ENCODE assay signal across 27 mouse cellular contexts in genomic region chr5:90477308-90478140, GRCm38 (mm10). TPM values are rescaled to one million over a fixed set of nuclear protein-coding genes. Genes with fewer than 3 reads are reported as not detected.
DNase-seq lines count a peak whose midpoint lies in the region; ATAC-seq and TF ChIP-seq lines count a peak whose summit lies in the region.
"Had no signal": no experiment of that assay in that cellular context is flagged by ENCODE, and none has a peak within 500 bp of the region (broad histone marks: within the 10 kb centered on the region; RNA-seq: fewer than 3 reads in every experiment).

No protein-coding gene starts in this region.

- TF ChIP-seq EP300 in liver, embryonic 14.5 days (IDR thresholded peaks at IDR 0.05; ENCODE audit: low read depth) = no peak

- H3K4me1 ChIP-seq in liver, adult 2 months (ENCODE audit: control insufficient read depth, insufficient read depth, low read length) = no peaks in the 10 kb centered on the region
- no peaks in the 10 kb centered on the region for H3K4me1 ChIP-seq in liver, embryonic 14.5 days (replicated peaks; ENCODE audit: control insufficient read depth in 2 of 2, insufficient read depth in 2 of 2, low read length in 1 of 2)
- H3K4me1 ChIP-seq: embryonic facial prominence, embryonic 10.5 days; forebrain, embryonic 13.5 days; heart, embryonic 13.5 days; hindbrain, embryonic 13.5 days had no signal

- no peaks in the 10 kb centered on the region for H3K79me2 ChIP-seq in liver, adult 2 months (ENCODE audit: control insufficient read depth, insufficient read depth, low read length)

- no peak for TF ChIP-seq CTCF in liver, adult 2 months (IDR thresholded peaks at IDR 0.05; ENCODE audit: low read depth, low read length)
- TF ChIP-seq CTCF in liver, embryonic 14.5 days (IDR thresholded peaks at IDR 0.05; ENCODE audit: low read depth) = no peak

- peaks cover 23% of the 10 kb centered on the region for H3K36me3 ChIP-seq in liver, adult 2 months (ENCODE audit: control insufficient read depth, insufficient read depth, low read length)
- H3K36me3 ChIP-seq in liver, embryonic 14.5 days (replicated peaks; ENCODE audit: control insufficient read depth, insufficient read depth, low read depth) = no peaks in the 10 kb centered on the region
- H3K36me3 ChIP-seq: embryonic facial prominence, embryonic 10.5 days; heart, embryonic 13.5 days; hindbrain, embryonic 13.5 days had no signal

- no peaks in the 10 kb centered on the region for H3K9me3 ChIP-seq in liver, embryonic 14.5 days (ENCODE audit: control insufficient read depth, low read length)
- H3K9me3 ChIP-seq: embryonic facial prominence, embryonic 10.5 days; forebrain, embryonic 13.5 days; heart, embryonic 13.5 days; hindbrain, embryonic 13.5 days had no signal

- no peak overlapping the region for H3K4me2 ChIP-seq in liver, embryonic 14.5 days (ENCODE audit: low read depth)
- H3K4me2 ChIP-seq: forebrain, embryonic 13.5 days; heart, embryonic 13.5 days; hindbrain, embryonic 13.5 days had no signal

- no peak overlapping the region for H3K4me3 ChIP-seq in liver, adult 2 months (ENCODE audit: insufficient read depth, low read depth, low read length)
- H3K4me3 ChIP-seq in liver, embryonic 14.5 days (ENCODE audit: insufficient read depth in 1 of 2, low read depth in 2 of 2, low read length in 2 of 2) = no peak overlapping the region
- H3K4me3 ChIP-seq: embryonic facial prominence, embryonic 10.5 days; forebrain, embryonic 13.5 days; gastrocnemius, adult 2 months; heart, embryonic 13.5 days; hindbrain, embryonic 13.5 days had no signal

- peak overlapping the region; percentile 40 for H3K27ac ChIP-seq in liver, adult 2 months (replicated peaks; ENCODE audit: insufficient read depth, low read depth, low read length)
- H3K27ac ChIP-seq in liver, embryonic 14.5 days = no peak overlapping the region
- H3K27ac ChIP-seq: embryonic facial prominence, embryonic 10.5 days; forebrain, embryonic 13.5 days; gastrocnemius, adult 2 months; heart, embryonic 13.5 days; hindbrain, embryonic 13.5 days; hindbrain, postnatal 0 days had no signal

- 15% methylated on average over 7 of the region's 7 CpGs for WGBS in liver, adult 2 months
- WGBS in liver, embryonic 14.5 days (ENCODE audit: insufficient replicate concordance) = 39% methylated on average over 7 of the region's 7 CpGs

- H3K9ac ChIP-seq in liver, adult 2 months (ENCODE audit: low read depth, low read length) = no peak overlapping the region
- no peak overlapping the region for H3K9ac ChIP-seq in liver, embryonic 14.5 days (replicated peaks)
- H3K9ac ChIP-seq: forebrain, embryonic 13.5 days; forebrain, postnatal 0 days; heart, embryonic 13.5 days; hindbrain, embryonic 13.5 days had no signal

- no peaks in the 10 kb centered on the region for H3K27me3 ChIP-seq in liver, adult 2 months (ENCODE audit: control insufficient read depth, insufficient read depth, low read length)
- H3K27me3 ChIP-seq in liver, embryonic 14.5 days (ENCODE audit: control insufficient read depth, insufficient read depth, low read length) = no peaks in the 10 kb centered on the region
- H3K27me3 ChIP-seq: forebrain, embryonic 13.5 days; heart, embryonic 13.5 days; hindbrain, embryonic 13.5 days had no signal

- DNase-seq in liver, adult 2 months (ENCODE audit: extremely low read depth, low read depth, low spot score) = peak; percentile 96
- no peak for DNase-seq in liver
- DNase-seq in liver, embryonic 14.5 days (ENCODE audit: low read depth in 3 of 3, low spot score in 3 of 3) = no peak
- no peak for DNase-seq in spleen, postnatal 10 days (ENCODE audit: low spot score in 2 of 2)
- no peak for DNase-seq in kidney, postnatal 25 days
- DNase-seq in T-cell, adult 2 months (ENCODE audit: low spot score) = no peak
- DNase-seq: adrenal gland, postnatal 14 days; cerebellum, adult 11-12 months; cerebellum, adult 9-11 months; cerebellum, postnatal 36 days; forebrain, postnatal 0 days; gastrocnemius, adult 2 months; gastrocnemius, postnatal 25 days; heart, adult 11 months; heart, postnatal 4 days had no signal

- ATAC-seq in liver, embryonic 14.5 days (ENCODE audit: insufficient read depth) = peak; percentile 32
- ATAC-seq in megakaryocyte progenitor cell, adult 5-6 weeks (replicated peaks; ENCODE audit: poor library complexity) = peak; percentile 50
- ATAC-seq: activated CD4-positive, CD25-positive, alpha-beta regulatory T cell, adult 4 months; forebrain, embryonic 13.5 days; forebrain, postnatal 0 days; hindbrain, postnatal 0 days had no signal

- TF ChIP-seq POLR2A in liver, adult 2 months (IDR thresholded peaks at IDR 0.05; ENCODE audit: extremely low read depth, insufficient read depth, low read length) = no peak

RNA-seq across cellular contexts. Expression of gene Afp, which starts 13.0 kb away (rescaled TPM):
- total RNA-seq in liver, adult 2 months (2014; rRNA removed) = 1.3 and 1.9 TPM in 2 replicates
- 0.10 and 0.23 TPM in 2 replicates for polyA plus RNA-seq in liver, adult 2 months (2012; rRNA removed)
- 4,562 and 11,484 TPM in 2 replicates for polyA plus RNA-seq in liver, embryonic 14.5 days (2012; rRNA removed)
- polyA plus RNA-seq in liver, embryonic 14.5 days (2014; fragmentation: Nextera tagmentation; extraction: Ambion mirVana) = 8,021 and 8,530 TPM in 2 replicates
- total RNA-seq in megakaryocyte progenitor cell, adult 5-6 weeks (2015) = 1.1 and 1.2 TPM in 2 replicates
- 0.21 and 1.3 TPM in 2 replicates for total RNA-seq in megakaryocyte progenitor cell, adult 5-6 weeks (2017)
- total RNA-seq: adrenal gland, adult 18-20 months; forebrain, postnatal 0 days; gastrocnemius, adult 2 months; gastrocnemius, postnatal 25 days had no signal

RNA-seq across cellular contexts. Expression of gene Alb, which starts 16.8 kb away (rescaled TPM):
- total RNA-seq in liver, adult 2 months (2014; rRNA removed) = 64,755 and 74,209 TPM in 2 replicates
- polyA plus RNA-seq in liver, adult 2 months (2012; rRNA removed) = 38,500 and 40,596 TPM in 2 replicates
- 9,059 and 10,825 TPM in 2 replicates for polyA plus RNA-seq in liver, embryonic 14.5 days (2012; rRNA removed)
- polyA plus RNA-seq in liver, embryonic 14.5 days (2014; fragmentation: Nextera tagmentation; extraction: Ambion mirVana) = 3,181 and 3,484 TPM in 2 replicates
- not detected in 2 replicates for total RNA-seq in megakaryocyte progenitor cell, adult 5-6 weeks (2015)
- not detected in 2 replicates for total RNA-seq in megakaryocyte progenitor cell, adult 5-6 weeks (2017)
- total RNA-seq: forebrain, postnatal 0 days; MEL had no signal
- polyA plus RNA-seq: activated CD4-positive, CD25-positive, alpha-beta regulatory T cell, adult 4 months; C2C12; embryonic facial prominence, embryonic 10.5 days; forebrain, embryonic 13.5 days; forebrain, postnatal 0 days; hindbrain, postnatal 0 days had no signal

RNA-seq across cellular contexts. Expression of gene Afm, which starts 41.2 kb away (rescaled TPM):
- 233 and 234 TPM in 2 replicates for total RNA-seq in liver, adult 2 months (2014; rRNA removed)
- 108 and 116 TPM in 2 replicates for polyA plus RNA-seq in liver, adult 2 months (2012; rRNA removed)
- polyA plus RNA-seq in liver, embryonic 14.5 days (2012; rRNA removed) = 8.9 and 11.1 TPM in 2 replicates
- polyA plus RNA-seq in liver, embryonic 14.5 days (2014; fragmentation: Nextera tagmentation; extraction: Ambion mirVana) = 16.8 and 19.0 TPM in 2 replicates
- not detected in 2 replicates for total RNA-seq in megakaryocyte progenitor cell, adult 5-6 weeks (2015)
- total RNA-seq in megakaryocyte progenitor cell, adult 5-6 weeks (2017) = not detected in 2 replicates
- total RNA-seq: forebrain, postnatal 0 days; gastrocnemius, adult 2 months; gastrocnemius, postnatal 25 days; heart, postnatal 4 days; hindbrain, postnatal 0 days; MEL had no signal
- polyA plus RNA-seq: C2C12; embryonic facial prominence, embryonic 10.5 days; embryonic facial prominence, embryonic 14.5 days; forebrain, embryonic 13.5 days; forebrain, postnatal 0 days; heart, postnatal 0 days; hindbrain, embryonic 13.5 days; hindbrain, postnatal 0 days had no signal

Comparison
In these comparisons a context has a peak if more than half of its experiments do, and no peak if none do; other contexts are left out.
1. RNA of gene Alb, which starts 16.8 kb away (total RNA-seq): 64,755 to 74,209 TPM in liver, adult 2 months; not detected in megakaryocyte progenitor cell, adult 5-6 weeks; every median in the first group is over 1,000 times any median in the second.
2. RNA of gene Afm, which starts 41.2 kb away (total RNA-seq): 233 to 234 TPM in liver, adult 2 months; not detected in megakaryocyte progenitor cell, adult 5-6 weeks; every median in the first group is over 100 times any median in the second.